Comparison of ENCODE assay signal across 11 mouse cellular contexts in genomic region chr10:126169874-126170163, GRCm38 (mm10).
A peak's percentile ranks its signal among the peaks of the same experiment; 100 is the strongest.
DNase-seq lines count a peak whose midpoint lies in the region; ATAC-seq and TF ChIP-seq lines count a peak whose summit lies in the region.
"Had no signal": no experiment of that assay in that cellular context is flagged by ENCODE, and none has a peak within 500 bp of the region (broad histone marks: within the 10 kb centered on the region; RNA-seq: fewer than 3 reads in every experiment).

No protein-coding gene starts in this region.

- no peak for TF ChIP-seq POLR2A in lung, adult 2 months (IDR thresholded peaks at IDR 0.05; ENCODE audit: borderline replicate concordance, extremely low read depth, low read depth, low read length)

- no peak overlapping the region for H3K9ac ChIP-seq in lung, embryonic 15.5 days
- H3K9ac ChIP-seq: embryonic facial prominence, embryonic 13.5 days; hindbrain, embryonic 15.5 days; midbrain, embryonic 12.5 days had no signal

- H3K27me3 ChIP-seq in lung, embryonic 15.5 days: peaks cover 7% of the 10 kb centered on the region; the same call in 1 of the 2 replicates
- H3K27me3 ChIP-seq: embryonic facial prominence, embryonic 13.5 days; hindbrain, embryonic 15.5 days; midbrain, embryonic 12.5 days had no signal

- TF ChIP-seq CTCF in lung, adult 2 months (IDR thresholded peaks at IDR 0.05; ENCODE audit: insufficient read depth, low read length): no peak

- peak overlapping the region; percentile 27; the same call in 1 of the 2 replicates for H3K4me2 ChIP-seq in lung, embryonic 15.5 days
- H3K4me2 ChIP-seq: embryonic facial prominence, embryonic 13.5 days; hindbrain, embryonic 15.5 days; midbrain, embryonic 12.5 days had no signal

- WGBS in lung, embryonic 15.5 days: 55% methylated on average over 5 of the region's 5 CpGs
- 55% methylated on average over 5 of the region's 5 CpGs for WGBS in lung, adult 2 months

- ATAC-seq in lung, embryonic 15.5 days (ENCODE audit: borderline replicate concordance, extremely low read depth, low FRiP score, low TSS enrichment): no peak
- ATAC-seq in monocyte, adult 5-6 weeks (replicated peaks; ENCODE audit: insufficient number of reproducible peaks, low FRiP score, low TSS enrichment, poor library complexity, severe bottlenecking): no peak

- no peaks in the 10 kb centered on the region for H3K9me3 ChIP-seq in lung, embryonic 15.5 days
- H3K9me3 ChIP-seq: embryonic facial prominence, embryonic 13.5 days; hindbrain, embryonic 15.5 days; midbrain, embryonic 12.5 days had no signal

- no peaks in the 10 kb centered on the region for H3K36me3 ChIP-seq in lung, embryonic 15.5 days
- H3K36me3 ChIP-seq: embryonic facial prominence, embryonic 13.5 days; hindbrain, embryonic 15.5 days; midbrain, embryonic 12.5 days had no signal

- no peak overlapping the region for H3K27ac ChIP-seq in lung, embryonic 15.5 days
- H3K27ac ChIP-seq: embryonic facial prominence, embryonic 13.5 days; hindbrain, embryonic 15.5 days; midbrain, embryonic 12.5 days had no signal

- H3K4me3 ChIP-seq in lung, embryonic 15.5 days: no peak overlapping the region
- no peak overlapping the region for H3K4me3 ChIP-seq in lung, adult 2 months (replicated peaks; ENCODE audit: extremely low read depth, low read depth, low read length)
- H3K4me3 ChIP-seq: embryonic facial prominence, embryonic 13.5 days; hindbrain, embryonic 15.5 days; midbrain, embryonic 12.5 days had no signal

- no peaks in the 10 kb centered on the region for H3K4me1 ChIP-seq in lung, embryonic 15.5 days
- H3K4me1 ChIP-seq in lung, adult 2 months (ENCODE audit: control insufficient read depth, insufficient read depth, low read length): no peaks in the 10 kb centered on the region
- H3K4me1 ChIP-seq: embryonic facial prominence, embryonic 13.5 days; hindbrain, embryonic 15.5 days; midbrain, embryonic 12.5 days had no signal

- DNase-seq in heart, adult 18-20 months: peak; percentile 1 to 11
- no peak for DNase-seq in heart, adult 9 months (ENCODE audit: low spot score in 2 of 2)
- no peak for DNase-seq in lung, adult 2 months
- peak; percentile 46 for DNase-seq in brain, adult 2 months (ENCODE audit: low read depth, low spot score)
- DNase-seq in retina, embryonic 14.5 days (ENCODE audit: low spot score): peak; percentile 38
- DNase-seq in ovary, postnatal 36 days (ENCODE audit: low spot score): no peak

Comparison
In these comparisons a context has a peak if more than half of its experiments do, and no peak if none do; other contexts are left out.
1. DNase-seq: peak in heart, adult 18-20 months (2 of 2), brain, adult 2 months (single experiment) and retina, embryonic 14.5 days (single experiment); none in heart, adult 9 months (0 of 2), lung, adult 2 months (single experiment) and ovary, postnatal 36 days (single experiment).